Mouse (Mus musculus) limb, embryonic 10.5 days (tissue): ENCODE results near the gene Zfp473. TPM values are rescaled to one million over a fixed set of nuclear protein-coding genes. Genes with fewer than 3 reads are reported as not detected.

ENCODE experiments used
- DNase-seq: peaks from one replicate; pipeline ENCODE4 v3.0.0-alpha.2; 2017; ENCODE audit warnings: low spot score
- H3K27ac ChIP-seq: fragments of 300-500 bp; sonication (generic); 2 replicates; pipeline ENCODE4 v1.5.1; 2016; ENCODE audit warnings: mild to moderate bottlenecking
- H3K27me3 ChIP-seq: fragments of 300-500 bp; sonication (generic); 2 replicates; pipeline ENCODE4 v1.6.1; 2016; ENCODE audit warnings: low read depth, mild to moderate bottlenecking; ENCODE audit not compliant: poor library complexity, severe bottlenecking
- H3K36me3 ChIP-seq: fragments of 300-500 bp; sonication (generic); 2 replicates; pipeline ENCODE4 v1.6.1; 2016; ENCODE audit warnings: mild to moderate bottlenecking, moderate library complexity
- H3K4me1 ChIP-seq: fragments of 300-500 bp; sonication (generic); 2 replicates; pipeline ENCODE4 v1.6.1; 2016
- H3K4me3 ChIP-seq: fragments of 300-500 bp; sonication (generic); 2 replicates; pipeline ENCODE4 v1.5.1; 2016; ENCODE audit warnings: mild to moderate bottlenecking, moderate library complexity
- H3K9me3 ChIP-seq: fragments of 300-500 bp; sonication (generic); replicated peaks from 2 replicates; pipeline ENCODE4 v1.6.1; 2016; ENCODE audit warnings: mild to moderate bottlenecking
- WGBS: fragments of 180-500 bp; shearing (Covaris S2); methylation state at CpG from one replicate; pipeline ENCODE4 v1.1.7; 2016; 5-methylcytosine and 5-hydroxymethylcytosine counted together
- polyA plus RNA-seq: library from polyadenylated mRNA; unstranded; fragments of >200 nt; fragmentation: Nextera tagmentation; extraction: Ambion mirVana; gene quantifications from 2 replicates; pipeline ENCODE4 v1.2.1, GENCODE M21; 2016

The Zfp473 gene
- polyA plus RNA-seq, 1 experiment from 2014 or later = 2.6 TPM

DNA sequence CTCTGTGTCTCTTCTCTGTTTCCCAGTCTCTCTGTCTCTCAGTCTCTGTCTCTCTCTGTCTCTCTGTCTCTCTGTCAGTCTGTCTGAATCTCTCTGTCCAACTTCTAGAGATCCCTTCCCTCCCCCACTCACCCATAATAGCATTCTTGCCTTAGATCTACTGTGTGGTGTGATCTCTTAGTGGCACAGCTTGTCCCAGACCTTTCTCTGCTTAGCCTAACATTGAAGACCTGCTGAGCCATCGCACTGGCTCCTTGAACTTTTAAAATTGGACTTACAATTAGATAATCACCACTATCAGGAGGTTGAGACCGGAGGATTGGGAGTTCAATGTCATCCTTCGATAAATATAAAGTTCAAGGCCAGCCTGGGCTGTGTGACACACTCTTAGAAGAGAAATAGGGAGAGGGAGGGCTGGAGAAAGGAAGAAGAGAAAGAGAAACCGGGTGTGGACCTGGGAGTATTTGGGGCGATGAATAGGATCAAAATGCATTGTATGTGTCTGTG is 43.6 kb downstream of the Zfp473 start:
- Histone ChIP-seq H3K4me3 (no peak overlapping the region), H3K27ac (no peak overlapping the region), H3K9me3 (no peaks in the 10 kb centered on the region), H3K27me3 (no peaks in the 10 kb centered on the region), H3K4me1 (no peaks in the 10 kb centered on the region), H3K36me3 (no peaks in the 10 kb centered on the region)
- 89% methylated on average over 5 of the region's 5 CpGs for WGBS
- no peak for DNase-seq

DNA sequence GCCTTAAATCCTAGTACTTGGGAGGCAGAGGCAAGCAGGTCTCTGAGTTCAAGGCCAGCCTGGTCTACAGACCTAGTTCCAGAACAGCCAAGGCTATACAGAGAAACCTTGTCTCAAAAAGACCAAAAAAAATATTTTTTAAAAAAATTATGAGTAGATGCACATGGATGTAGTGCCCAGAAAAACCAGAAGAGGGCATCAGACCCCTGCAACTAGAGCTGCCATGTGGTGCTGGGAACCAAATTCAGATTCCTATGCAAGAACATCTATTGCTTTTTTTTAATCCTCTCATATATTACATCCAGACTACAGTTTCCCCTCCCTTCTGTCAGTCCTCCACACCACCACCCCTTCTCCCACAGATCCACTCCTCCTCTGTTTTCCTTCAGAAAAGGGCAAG is 44.5 kb downstream of the Zfp473 start:
- Histone ChIP-seq H3K4me3 (no peak overlapping the region), H3K27me3 (no peaks in the 10 kb centered on the region), H3K36me3 (no peaks in the 10 kb centered on the region), H3K9me3 (no peaks in the 10 kb centered on the region), H3K27ac (no peak overlapping the region), H3K4me1 (no peaks in the 10 kb centered on the region)
- no peak for DNase-seq

DNA sequence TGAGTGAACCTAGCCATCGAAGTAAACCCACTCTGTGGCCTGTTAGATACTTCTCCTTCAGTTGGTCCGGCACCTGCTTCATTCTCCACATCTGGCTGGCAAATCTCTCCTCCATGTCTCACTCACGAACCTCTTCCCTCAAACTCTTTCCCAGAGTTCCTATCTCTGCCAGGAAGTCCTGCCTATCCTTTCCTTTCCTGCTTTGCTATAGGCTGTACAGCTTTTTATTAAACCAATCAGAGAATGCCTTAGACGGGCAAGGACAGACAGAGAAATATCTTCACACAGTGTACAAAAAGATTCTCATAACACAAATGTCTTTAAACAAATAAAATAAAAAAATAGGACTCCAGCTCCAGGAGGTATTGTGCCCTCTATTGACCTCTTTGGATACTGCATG is 45.8 kb downstream of the Zfp473 start:
- no peak overlapping the region for H3K27ac ChIP-seq
- H3K36me3 ChIP-seq = no peaks in the 10 kb centered on the region
- 87% methylated on average over 4 of the region's 4 CpGs for WGBS
- DNase-seq = no peak
- no peaks in the 10 kb centered on the region for H3K4me1 ChIP-seq
- no peak overlapping the region for H3K4me3 ChIP-seq
- no peaks in the 10 kb centered on the region for H3K9me3 ChIP-seq
- no peaks in the 10 kb centered on the region for H3K27me3 ChIP-seq

DNA sequence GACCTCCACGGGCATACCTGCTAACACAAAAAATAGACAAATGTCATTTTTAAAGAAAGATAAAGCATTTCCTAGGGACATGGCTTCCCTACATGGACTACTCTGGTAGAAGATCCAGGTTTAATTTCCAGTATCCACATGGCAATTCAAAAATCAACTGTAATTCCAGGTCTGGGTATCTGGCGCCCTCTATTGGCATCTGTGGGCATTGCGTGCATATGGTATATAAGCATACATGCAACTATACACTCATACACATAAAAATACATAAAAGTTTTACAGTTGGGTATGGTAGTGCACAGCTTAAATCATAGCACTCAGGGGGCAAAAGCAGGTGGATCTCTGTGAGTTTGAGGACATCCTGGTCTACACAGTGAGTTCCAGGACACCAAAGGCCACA is 46.5 kb downstream of the Zfp473 start:
- no peak overlapping the region for H3K27ac ChIP-seq
- H3K36me3 ChIP-seq = no peaks in the 10 kb centered on the region
- peak; percentile 37 for DNase-seq
- WGBS = 55% methylated on average over 3 of the region's 3 CpGs
- no peak overlapping the region for H3K4me3 ChIP-seq
- H3K4me1 ChIP-seq = no peaks in the 10 kb centered on the region
- H3K27me3 ChIP-seq = no peaks in the 10 kb centered on the region
- H3K9me3 ChIP-seq = no peaks in the 10 kb centered on the region

DNA sequence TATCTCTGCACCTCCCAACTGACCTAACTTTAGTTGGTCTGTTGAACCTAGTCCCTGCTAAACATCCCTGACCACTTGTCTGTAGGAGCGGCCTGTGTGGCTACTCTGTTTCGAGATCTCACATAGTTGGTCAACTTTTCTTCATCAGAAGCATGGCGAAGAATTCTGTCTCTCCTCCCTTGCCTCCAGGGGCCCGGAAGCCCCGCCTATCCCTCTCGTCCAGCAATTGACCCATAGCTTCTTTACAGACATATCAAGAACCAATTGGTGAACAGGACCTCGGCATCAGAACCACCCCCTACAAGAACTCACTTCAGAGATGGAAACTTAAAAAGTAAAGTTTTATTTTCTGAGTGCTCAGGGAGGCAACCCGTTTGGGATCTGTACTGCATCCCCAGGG is 47.9 kb downstream of the Zfp473 start:
- 81% methylated on average over 8 of the region's 8 CpGs for WGBS
- no peak overlapping the region for H3K27ac ChIP-seq
- no peak overlapping the region for H3K4me3 ChIP-seq
- no peaks in the 10 kb centered on the region for H3K9me3 ChIP-seq
- H3K4me1 ChIP-seq = 0 out of 2 replicates have a peak, but pooled peaks cover 5% of the 10 kb centered on the region
- no peaks in the 10 kb centered on the region for H3K36me3 ChIP-seq
- H3K27me3 ChIP-seq = no peaks in the 10 kb centered on the region
- no peak for DNase-seq

DNA sequence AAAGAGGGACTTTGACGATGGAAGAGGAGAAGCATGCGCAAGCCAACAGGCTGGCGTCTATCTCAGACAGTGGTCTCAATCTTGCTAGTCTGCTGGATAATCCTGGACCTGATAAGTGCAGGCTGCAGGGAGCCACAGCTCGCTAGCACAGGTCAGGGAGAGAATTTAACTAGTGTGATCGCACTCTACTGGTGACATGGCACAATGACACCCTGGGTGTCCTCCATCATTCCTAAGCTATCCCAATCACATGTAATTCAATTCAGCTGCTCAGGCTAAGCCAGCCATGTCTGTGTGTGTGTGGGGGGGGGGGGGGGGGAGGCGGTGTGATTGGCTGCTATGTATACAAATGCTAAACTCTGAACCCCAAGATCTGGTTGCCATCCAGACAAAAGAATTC is 48.9 kb downstream of the Zfp473 start:
- WGBS = 9% methylated on average over 6 of the region's 6 CpGs
- peaks cover 15% of the 10 kb centered on the region for H3K4me1 ChIP-seq
- H3K27me3 ChIP-seq = peaks cover 8% of the 10 kb centered on the region
- H3K9me3 ChIP-seq = no peaks in the 10 kb centered on the region
- H3K4me3 ChIP-seq = no peak overlapping the region
- no peak overlapping the region for H3K27ac ChIP-seq
- DNase-seq = peak; percentile 32
- no peaks in the 10 kb centered on the region for H3K36me3 ChIP-seq

DNA sequence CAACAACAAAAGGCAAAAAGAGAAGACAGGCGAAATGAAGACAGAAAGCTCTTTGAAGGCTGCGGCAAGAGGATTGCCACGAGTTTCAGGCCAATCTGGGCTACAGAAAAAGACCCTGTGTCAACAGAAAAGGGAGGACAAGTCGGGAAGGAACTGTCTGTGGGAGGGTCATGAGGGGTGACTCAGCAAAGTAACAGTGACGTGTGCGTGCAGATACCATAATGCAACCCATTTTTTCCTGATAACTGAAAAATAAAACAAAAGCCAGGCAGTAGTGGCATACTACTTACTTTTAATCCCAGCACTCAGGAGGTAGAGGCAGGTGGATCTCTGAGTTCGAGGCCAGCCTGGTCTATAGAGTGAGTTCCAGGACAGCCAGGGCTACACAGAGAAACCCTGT is 52.9 kb downstream of the Zfp473 start:
- Histone ChIP-seq H3K27me3 (peaks cover 18% of the 10 kb centered on the region), H3K27ac (no peak overlapping the region), H3K4me3 (no peak overlapping the region), H3K9me3 (no peaks in the 10 kb centered on the region), H3K4me1 (peaks cover 17% of the 10 kb centered on the region), H3K36me3 (no peaks in the 10 kb centered on the region)
- WGBS = 64% methylated on average over 7 of the region's 7 CpGs
- no peak for DNase-seq

DNA sequence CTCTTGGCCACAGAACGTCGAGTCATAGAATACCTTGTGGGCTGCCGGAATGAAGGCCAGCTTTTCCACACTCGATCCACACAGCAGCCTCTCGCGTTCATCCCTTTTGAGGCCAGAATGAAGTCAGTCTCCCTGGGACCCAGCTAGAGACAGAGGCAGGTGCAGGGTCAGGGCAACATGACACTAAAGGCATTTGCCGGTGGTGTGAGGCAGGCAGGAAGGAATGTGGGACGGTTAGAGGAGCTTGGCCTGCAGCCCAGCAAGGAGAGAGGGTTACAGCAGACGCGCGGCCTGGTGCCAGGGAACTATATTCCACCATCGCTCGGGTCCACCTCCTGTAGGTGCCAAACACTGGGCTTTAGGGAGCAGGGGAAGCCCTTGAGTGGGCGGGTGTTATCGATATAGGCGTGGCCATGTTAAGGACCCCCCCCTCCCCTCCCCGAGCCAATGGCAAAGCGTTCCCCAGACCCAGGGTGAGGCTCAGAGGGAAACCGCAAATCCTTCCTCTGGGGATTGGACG is 53.6 kb downstream of the Zfp473 start:
- Histone ChIP-seq H3K9me3 (no peaks in the 10 kb centered on the region), H3K27me3 (peaks cover 18% of the 10 kb centered on the region), H3K27ac (no peak overlapping the region), H3K4me3 (peak overlapping the region; percentile 17; the same call in 1 of the 2 replicates), H3K36me3 (no peaks in the 10 kb centered on the region), H3K4me1 (peaks cover 17% of the 10 kb centered on the region)
- peak; percentile 31 for DNase-seq
- WGBS = 19% methylated on average over 20 of the region's 20 CpGs

DNA sequence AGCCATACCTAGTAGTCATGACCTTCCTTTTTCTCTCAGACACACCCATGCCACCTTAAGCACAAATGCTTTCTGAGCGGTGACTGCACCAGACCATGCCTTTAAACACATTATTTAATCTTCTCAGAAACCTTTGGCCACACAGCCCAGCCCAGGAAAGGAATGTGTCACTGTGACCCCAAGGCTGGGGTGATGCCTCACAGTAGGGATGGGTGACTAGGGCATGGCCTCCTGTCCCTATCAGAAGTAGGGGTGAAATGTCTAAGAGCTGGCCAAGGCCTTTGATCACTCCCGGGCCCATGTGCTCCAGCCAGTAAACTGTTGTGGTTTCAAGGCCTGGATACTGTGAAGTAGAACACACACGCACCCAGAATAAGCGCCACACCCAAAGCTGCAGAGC is 55.6 kb downstream of the Zfp473 start:
- no peak for DNase-seq
- no peak overlapping the region for H3K4me3 ChIP-seq
- 88% methylated on average over 4 of the region's 4 CpGs for WGBS
- no peaks in the 10 kb centered on the region for H3K9me3 ChIP-seq
- H3K27me3 ChIP-seq = peaks cover 18% of the 10 kb centered on the region
- H3K36me3 ChIP-seq = no peaks in the 10 kb centered on the region
- H3K4me1 ChIP-seq = peaks cover 17% of the 10 kb centered on the region
- H3K27ac ChIP-seq = no peak overlapping the region

DNA sequence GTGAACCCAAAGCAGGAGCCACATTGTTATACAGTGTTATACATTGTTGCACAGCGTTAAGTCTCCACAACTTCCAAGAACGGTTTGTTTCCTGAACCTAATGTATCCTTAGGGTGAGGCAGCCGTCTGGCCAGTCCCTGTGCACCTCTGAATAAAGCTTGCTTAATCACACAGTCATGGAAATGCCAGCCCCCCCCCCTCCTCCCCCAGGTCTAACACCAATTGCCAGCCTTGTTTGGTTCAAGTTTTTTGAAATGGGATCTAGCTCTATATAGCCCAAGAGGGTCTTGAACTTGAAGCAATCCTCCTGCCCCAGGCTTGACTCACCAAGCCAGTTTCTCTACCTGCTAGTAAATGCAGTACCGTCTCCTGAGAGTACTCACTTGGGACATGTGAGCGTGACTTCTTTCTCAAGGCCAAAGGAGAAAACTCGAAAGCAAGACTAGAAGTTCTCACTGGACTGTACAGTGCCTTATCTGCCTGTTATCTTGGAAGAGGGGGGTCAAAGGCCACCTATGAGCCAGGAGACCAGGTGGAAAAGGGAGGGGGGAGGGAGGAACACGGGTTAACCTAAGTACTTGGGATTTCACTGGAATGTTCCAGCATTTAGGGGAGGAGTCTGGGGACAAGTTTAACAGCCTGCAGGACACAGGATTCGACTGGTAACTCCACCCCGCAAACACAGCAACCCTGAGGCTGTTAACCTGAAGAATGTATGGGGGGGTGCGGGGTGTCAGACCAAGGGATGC is 57.2 kb downstream of the Zfp473 start:
- 77% methylated on average over 10 of the region's 10 CpGs for WGBS
- no peak for DNase-seq

DNA sequence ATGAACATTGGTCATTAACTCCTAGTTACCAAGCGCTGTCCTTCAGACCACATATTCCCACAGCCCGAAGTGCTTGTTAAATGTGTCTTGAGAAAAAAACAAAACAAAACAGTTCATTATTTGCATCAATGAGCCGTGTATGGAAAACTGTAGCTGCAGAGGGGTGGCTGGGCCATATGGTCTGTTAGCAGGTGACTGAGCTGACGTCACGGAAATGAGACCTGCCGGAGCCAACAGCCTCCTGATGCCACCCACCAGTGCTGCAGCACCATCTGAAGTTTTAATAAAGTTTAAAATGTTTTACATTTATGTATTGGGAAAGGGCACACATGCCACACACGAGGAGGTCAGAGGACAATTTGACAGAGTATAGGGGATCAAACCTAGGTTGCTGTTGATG is 61.5 kb downstream of the Zfp473 start:
- no peak for DNase-seq
- no peaks in the 10 kb centered on the region for H3K9me3 ChIP-seq
- WGBS = 90% methylated on average over 7 of the region's 7 CpGs
- no peak overlapping the region for H3K27ac ChIP-seq
- H3K4me3 ChIP-seq = no peak overlapping the region
- no peaks in the 10 kb centered on the region for H3K4me1 ChIP-seq
- H3K27me3 ChIP-seq = no peaks in the 10 kb centered on the region
- H3K36me3 ChIP-seq = no peaks in the 10 kb centered on the region

More for the DNA sequence above, 57.2 kb downstream of the Zfp473 start:
- H3K27ac ChIP-seq = no peak overlapping the region
- H3K27me3 ChIP-seq = peaks cover 18% of the 10 kb centered on the region
- no peak overlapping the region for H3K4me3 ChIP-seq
- H3K9me3 ChIP-seq = no peaks in the 10 kb centered on the region
- H3K36me3 ChIP-seq = no peaks in the 10 kb centered on the region
- peaks cover 15% of the 10 kb centered on the region for H3K4me1 ChIP-seq

DNA sequence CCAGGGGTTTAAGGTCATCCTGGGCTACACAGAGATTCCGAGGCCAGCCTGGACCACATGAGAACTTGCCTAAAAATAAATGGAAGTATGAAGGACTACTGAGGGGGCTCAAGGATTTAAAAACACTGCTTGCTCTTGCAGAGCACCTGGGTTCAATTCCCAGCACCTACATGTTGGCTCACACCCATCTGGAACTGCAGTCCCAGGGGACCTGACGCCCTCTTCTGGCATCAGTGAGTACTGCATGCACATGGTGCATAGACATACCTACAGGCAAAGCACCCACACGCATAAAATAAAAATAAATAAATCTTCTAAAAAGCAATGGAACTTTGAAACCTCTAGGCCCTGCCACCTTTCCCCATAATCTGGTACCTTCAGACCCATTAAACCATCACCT is 62.0 kb downstream of the Zfp473 start:
- 76% methylated on average over 3 of the region's 3 CpGs for WGBS
- no peak overlapping the region for H3K4me3 ChIP-seq

DNA sequence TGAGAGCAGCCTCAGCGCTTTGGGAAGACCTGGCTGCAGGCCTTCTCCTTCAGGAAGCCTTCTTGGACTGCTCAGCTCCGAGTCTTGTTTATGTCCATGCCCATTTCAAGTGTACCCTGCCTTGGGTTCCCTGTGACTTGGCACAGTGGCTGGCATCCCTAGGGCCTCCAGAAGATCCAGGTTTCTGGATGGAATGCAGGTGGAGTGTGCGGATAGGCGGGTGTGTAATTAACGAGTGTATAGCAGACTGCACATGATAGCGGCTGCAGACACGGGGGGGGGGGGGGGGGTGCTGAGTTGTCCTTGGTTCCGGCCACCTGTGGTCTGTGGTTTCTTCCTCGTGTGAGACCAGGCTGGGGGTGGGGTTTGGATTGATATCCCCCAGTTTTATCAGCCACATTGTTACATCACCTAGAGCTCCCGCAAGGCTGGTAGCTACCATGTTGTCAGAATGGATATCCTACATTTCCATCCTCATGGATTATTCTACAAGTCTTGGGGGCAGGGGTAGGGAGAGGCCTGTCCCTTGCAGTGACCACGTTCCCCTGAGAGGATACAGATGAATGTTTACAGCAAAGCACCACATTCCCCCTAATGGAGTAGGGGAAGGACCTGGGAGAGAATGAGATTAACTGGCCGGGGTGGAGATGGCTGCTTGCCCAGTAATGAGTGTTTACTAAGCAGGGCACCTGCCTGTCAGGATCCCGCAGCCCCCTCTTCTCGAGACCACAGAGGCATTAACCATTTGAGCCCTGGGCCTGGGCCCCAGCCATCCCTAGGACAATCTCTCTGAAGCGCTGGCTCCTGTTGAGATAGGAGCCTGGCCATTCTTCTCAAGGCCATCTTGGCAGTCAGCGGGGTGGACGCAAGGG is 65.1 kb downstream of the Zfp473 start:
- DNase-seq = no peak
- Histone ChIP-seq H3K4me1 (no peaks in the 10 kb centered on the region), H3K27me3 (no peaks in the 10 kb centered on the region), H3K36me3 (no peaks in the 10 kb centered on the region), H3K4me3 (no peak overlapping the region), H3K9me3 (no peaks in the 10 kb centered on the region; the same call in 1 of the 2 replicates), H3K27ac (no peak overlapping the region)
- WGBS = 72% methylated on average over 16 of the region's 17 CpGs

More for the DNA sequence above, 62.0 kb downstream of the Zfp473 start:
- H3K9me3 ChIP-seq = no peaks in the 10 kb centered on the region
- no peak overlapping the region for H3K27ac ChIP-seq
- no peaks in the 10 kb centered on the region for H3K27me3 ChIP-seq
- no peaks in the 10 kb centered on the region for H3K4me1 ChIP-seq
- DNase-seq = no peak
- no peaks in the 10 kb centered on the region for H3K36me3 ChIP-seq
